ENCODE assay signal across 21 mouse cellular contexts in the genomic region with DNA sequence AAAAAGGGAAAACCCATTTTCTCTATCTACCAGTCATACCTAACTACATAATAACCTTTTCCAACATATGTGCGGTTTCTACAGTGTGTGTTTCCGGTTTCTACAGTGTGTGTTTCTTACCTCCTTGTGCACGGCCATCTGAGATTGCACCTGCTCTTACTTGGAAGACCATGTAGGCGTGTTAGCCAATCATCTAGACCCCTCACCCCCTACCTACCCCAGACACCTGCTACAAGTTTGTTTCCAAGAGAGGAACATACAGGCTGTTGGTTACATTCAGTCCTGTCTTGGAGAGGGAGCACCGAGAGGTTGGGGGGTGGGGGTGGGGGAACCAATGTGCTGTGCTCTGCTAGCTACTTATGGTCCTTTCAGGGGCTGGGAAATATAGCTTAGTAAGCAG. TPM values are rescaled to one million over a fixed set of nuclear protein-coding genes. Genes with fewer than 3 reads are reported as not detected.
A peak's percentile ranks its signal among the peaks of the same experiment; 100 is the strongest.
DNase-seq lines count a peak whose midpoint lies in the region; ATAC-seq lines count a peak whose summit lies in the region.
"Had no signal": no experiment of that assay in that cellular context is flagged by ENCODE, and none has a peak within 500 bp of the region (broad histone marks: within the 10 kb centered on the region; RNA-seq: fewer than 3 reads in every experiment).

No protein-coding gene starts in this region.

- WGBS in kidney, embryonic 14.5 days: 82% methylated on average over 5 of the region's 5 CpGs
- WGBS in midbrain, embryonic 16.5 days: 87% methylated on average over 5 of the region's 5 CpGs
- WGBS in midbrain, embryonic 10.5 days: 82% methylated on average over 5 of the region's 5 CpGs
- WGBS in forebrain, embryonic 15.5 days: 63% methylated on average over 5 of the region's 5 CpGs

- no peak for ATAC-seq in kidney, embryonic 14.5 days (ENCODE audit: low FRiP score, low TSS enrichment)
- ATAC-seq in midbrain, embryonic 16.5 days: no peak
- no peak for ATAC-seq in forebrain, embryonic 15.5 days (replicated peaks)
- ATAC-seq: CD4-positive, CD25-positive, alpha-beta regulatory T cell, adult 4 months had no signal

- DNase-seq in cerebellum, adult 9-11 months: peak; percentile 36
- no peak for DNase-seq in cerebellum, adult 8-10 months
- DNase-seq in kidney, adult 8-10 months: no peak
- DNase-seq in midbrain, embryonic 10.5 days (ENCODE audit: low spot score): no peak
- DNase-seq in frontal cortex, adult 2 months (ENCODE audit: extremely low spot score in 1 of 2, low spot score in 1 of 2): no peak
- DNase-seq: adrenal gland, postnatal 36 days; heart, postnatal 10 days; kidney, adult 11 months; kidney, postnatal 36 days; lung, postnatal 10 days; right cerebral cortex, adult 18-20 months; thymus, adult 18-20 months had no signal

- H3K4me3 ChIP-seq in kidney, embryonic 14.5 days (ENCODE audit: low read length): no peak overlapping the region
- no peak overlapping the region for H3K4me3 ChIP-seq in midbrain, embryonic 16.5 days (ENCODE audit: low read depth, low read length)
- H3K4me3 ChIP-seq in midbrain, embryonic 10.5 days: no peak overlapping the region
- peak overlapping the region; percentile 67 for H3K4me3 ChIP-seq in forebrain, embryonic 15.5 days
- H3K4me3 ChIP-seq: heart, embryonic 10.5 days; megakaryocyte, embryonic 14.5 days had no signal

- no peak overlapping the region for H3K9ac ChIP-seq in kidney, embryonic 14.5 days (ENCODE audit: low read depth, low read length)
- no peak overlapping the region for H3K9ac ChIP-seq in midbrain, embryonic 16.5 days (ENCODE audit: low read depth, low read length)
- H3K9ac ChIP-seq in forebrain, embryonic 15.5 days (replicated peaks): no peak overlapping the region; the same call in 1 of the 2 replicates

- peaks cover 37% of the 10 kb centered on the region for H3K27me3 ChIP-seq in kidney, embryonic 14.5 days (ENCODE audit: control insufficient read depth, insufficient read depth, low read length)
- H3K27me3 ChIP-seq in midbrain, embryonic 16.5 days (ENCODE audit: control insufficient read depth, insufficient read depth, low read depth, low read length): 0 out of 2 replicates have a peak, but pooled peaks cover 3% of the 10 kb centered on the region
- peaks cover 54% of the 10 kb centered on the region for H3K27me3 ChIP-seq in midbrain, embryonic 10.5 days (ENCODE audit: low read depth, poor library complexity, severe bottlenecking)
- H3K27me3 ChIP-seq in forebrain, embryonic 15.5 days: 0 out of 2 replicates have a peak, but pooled peaks cover 4% of the 10 kb centered on the region

- no peak overlapping the region for H3K27ac ChIP-seq in kidney, embryonic 14.5 days (ENCODE audit: low read depth, low read length)
- no peak overlapping the region for H3K27ac ChIP-seq in midbrain, embryonic 16.5 days (ENCODE audit: low read length)
- no peak overlapping the region for H3K27ac ChIP-seq in midbrain, embryonic 10.5 days (replicated peaks)
- peak overlapping the region; percentile 88 for H3K27ac ChIP-seq in forebrain, embryonic 15.5 days (replicated peaks)
- H3K27ac ChIP-seq: heart, embryonic 10.5 days; hindbrain, embryonic 14.5 days had no signal

- H3K36me3 ChIP-seq in kidney, embryonic 14.5 days (ENCODE audit: control insufficient read depth, insufficient read depth, low read length): no peaks in the 10 kb centered on the region
- no peaks in the 10 kb centered on the region for H3K36me3 ChIP-seq in midbrain, embryonic 16.5 days (ENCODE audit: control insufficient read depth, insufficient read depth, low read length)
- H3K36me3 ChIP-seq in midbrain, embryonic 10.5 days: no peaks in the 10 kb centered on the region
- H3K36me3 ChIP-seq in forebrain, embryonic 15.5 days: no peaks in the 10 kb centered on the region
- H3K36me3 ChIP-seq: G1E; heart, embryonic 10.5 days had no signal

- H3K9me3 ChIP-seq in kidney, embryonic 14.5 days (ENCODE audit: control insufficient read depth, low read length): peaks cover 4% of the 10 kb centered on the region; the same call in 1 of the 2 replicates
- no peaks in the 10 kb centered on the region for H3K9me3 ChIP-seq in midbrain, embryonic 16.5 days (replicated peaks; ENCODE audit: control insufficient read depth, low read length, poor library complexity, severe bottlenecking)
- peaks cover 5% of the 10 kb centered on the region; the same call in 1 of the 2 replicates for H3K9me3 ChIP-seq in midbrain, embryonic 10.5 days (replicated peaks)
- H3K9me3 ChIP-seq in forebrain, embryonic 15.5 days: no peaks in the 10 kb centered on the region
- H3K9me3 ChIP-seq: heart, embryonic 10.5 days had no signal

- peak overlapping the region; percentile 99; the same call in 1 of the 2 replicates for H3K4me2 ChIP-seq in kidney, embryonic 14.5 days (replicated peaks; ENCODE audit: low read depth, low read length)
- peak overlapping the region; percentile 95 for H3K4me2 ChIP-seq in midbrain, embryonic 16.5 days (ENCODE audit: low read length)
- H3K4me2 ChIP-seq in forebrain, embryonic 15.5 days (replicated peaks): peak overlapping the region; percentile 93
- H3K4me2 ChIP-seq: liver, embryonic 11.5 days had no signal

- peaks cover 10% of the 10 kb centered on the region; the same call in 1 of the 2 replicates for H3K4me1 ChIP-seq in kidney, embryonic 14.5 days (ENCODE audit: control insufficient read depth, insufficient read depth, low read length)
- peaks cover 10% of the 10 kb centered on the region; the same call in 1 of the 2 replicates for H3K4me1 ChIP-seq in midbrain, embryonic 16.5 days (ENCODE audit: control insufficient read depth, insufficient read depth, low read length)
- peaks cover 17% of the 10 kb centered on the region for H3K4me1 ChIP-seq in midbrain, embryonic 10.5 days
- peaks cover 39% of the 10 kb centered on the region for H3K4me1 ChIP-seq in forebrain, embryonic 15.5 days
- H3K4me1 ChIP-seq: megakaryocyte, embryonic 14.5 days had no signal

RNA-seq across cellular contexts. Expression of a gene that starts 1.9 kb away (rescaled TPM):
- 3.1 and 3.5 TPM in 2 replicates for polyA plus RNA-seq in kidney, embryonic 14.5 days (2014; fragmentation: Nextera tagmentation; extraction: Ambion mirVana)
- 2.1 and 3.8 TPM in 2 replicates for polyA plus RNA-seq in midbrain, embryonic 16.5 days (2015; fragmentation: Nextera tagmentation; extraction: Ambion mirVana)
- polyA plus RNA-seq in midbrain, embryonic 10.5 days (2016; fragmentation: Nextera tagmentation; extraction: Ambion mirVana): 0.73 and 1.00 TPM in 2 replicates
- 22.1 and 23.3 TPM in 2 replicates for polyA plus RNA-seq in forebrain, embryonic 15.5 days (2015; fragmentation: Nextera tagmentation; extraction: Ambion mirVana)
- polyA plus RNA-seq in frontal cortex, adult 2 months (2012; rRNA removed): 1.3 and 1.7 TPM in 2 replicates
- polyA plus RNA-seq: CD4-positive, CD25-positive, alpha-beta regulatory T cell, adult 4 months; G1E had no signal
